Mouse (Mus musculus) embryo, embryonic 10 days (tissue): Measurements from ENCODE around the gene Gsta4.
"Not testable (repeated sequence)": the region's sequence is repeated elsewhere in the genome, so short reads cannot be mapped to it uniquely, and the experiment has no call there.

Experiments
- DNase-seq: peaks from one replicate; pipeline ENCODE4 v3.0.0-alpha.2; 2015; ENCODE audit warnings: low spot score

Gene Gsta4

GRCm38 (mm10) chr9:78178197-78178596 lies 4.4 kb upstream of the Gsta4 start:
- DNase-seq: no peak

DNA sequence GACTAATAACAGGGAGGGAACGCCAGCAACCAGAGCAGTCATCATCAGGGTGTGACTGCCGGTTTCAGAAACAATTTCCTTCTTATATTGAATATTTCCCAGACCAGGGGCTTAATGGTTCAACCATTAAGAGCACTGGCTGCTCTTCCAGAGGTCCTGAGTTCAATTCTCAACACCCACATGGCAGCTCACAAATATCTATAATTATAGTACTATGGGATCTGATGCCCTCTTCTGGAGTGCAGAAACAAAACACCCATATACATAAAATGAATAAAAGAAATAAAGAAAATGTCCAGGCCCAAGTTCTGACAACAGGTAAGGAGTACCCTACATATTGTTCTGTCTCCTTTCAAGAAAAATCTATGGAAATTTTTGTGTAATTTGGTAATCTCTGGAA lies 3.5 kb upstream of the Gsta4 start:
- DNase-seq: no peak

DNA sequence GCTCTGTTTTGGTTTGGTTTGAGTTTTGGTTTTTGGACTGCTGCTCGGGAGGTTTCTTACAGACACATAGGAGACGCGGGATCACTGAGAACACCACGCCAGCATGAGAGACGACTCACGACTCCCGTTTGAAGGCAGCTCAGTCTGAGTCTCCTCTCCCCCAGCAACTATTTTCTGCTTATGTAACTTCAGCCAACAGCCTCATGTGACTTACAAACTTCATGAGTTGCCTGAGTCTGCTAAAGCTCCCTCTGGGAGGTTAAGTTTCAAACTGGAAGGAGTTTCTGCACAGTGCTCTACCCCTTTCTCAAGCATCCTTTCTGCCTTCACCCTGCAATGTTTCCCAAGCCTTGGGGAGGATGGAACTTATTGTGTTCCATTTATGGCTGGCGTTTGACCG lies 3.1 kb downstream of the Gsta4 start:
- no peak for DNase-seq

GRCm38 (mm10) chr9:78188910-78189309 lies 6.3 kb downstream of the Gsta4 start:
- DNase-seq: no peak

DNA sequence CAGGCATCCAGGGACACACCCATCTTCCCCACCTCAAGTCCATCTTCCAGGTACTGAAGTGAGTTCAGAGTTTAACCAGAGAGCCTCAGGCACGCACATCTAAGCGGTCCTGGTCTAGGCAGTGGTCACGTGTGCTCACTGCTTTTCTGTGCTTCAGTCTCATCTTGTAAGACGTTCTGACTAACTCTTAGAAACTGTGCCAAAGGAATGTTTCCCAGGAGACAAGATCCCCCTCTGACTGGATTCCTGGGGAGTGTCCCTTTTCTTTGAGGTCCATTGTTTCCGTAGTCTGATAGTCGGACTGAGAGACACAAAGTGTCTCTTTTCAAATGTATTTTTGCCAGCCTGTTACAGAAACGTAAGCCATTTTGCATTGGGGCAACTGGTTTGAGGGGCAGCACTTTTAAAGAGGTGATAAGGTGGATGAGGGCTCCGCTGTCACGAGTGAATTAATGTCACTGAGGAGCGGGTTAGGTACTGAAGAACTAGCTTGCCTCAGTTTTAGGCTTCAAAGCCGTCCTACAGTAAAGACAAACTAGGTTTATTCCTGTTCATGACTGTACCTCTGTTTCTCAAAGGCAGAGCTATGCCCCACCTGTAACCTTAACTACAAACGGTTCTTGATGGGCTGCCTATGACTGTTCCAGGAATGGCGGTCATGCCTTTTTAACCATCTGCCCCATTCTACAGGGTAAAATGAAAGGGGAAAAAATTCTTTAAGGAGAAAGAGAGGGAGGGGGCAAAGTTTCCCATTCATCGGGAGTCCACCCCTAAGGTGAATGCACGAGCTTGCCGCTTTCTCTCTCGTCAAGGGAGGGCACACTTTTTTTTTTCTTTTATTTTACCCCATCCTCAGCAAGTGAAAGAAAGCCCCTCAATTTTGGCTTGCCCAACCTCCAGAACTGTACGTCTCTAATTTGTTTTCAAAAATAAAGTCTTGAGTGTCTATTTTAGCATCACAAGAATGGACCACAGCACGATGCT lies 8.4 kb downstream of the Gsta4 start:
- peak; percentile 61 for DNase-seq

DNA sequence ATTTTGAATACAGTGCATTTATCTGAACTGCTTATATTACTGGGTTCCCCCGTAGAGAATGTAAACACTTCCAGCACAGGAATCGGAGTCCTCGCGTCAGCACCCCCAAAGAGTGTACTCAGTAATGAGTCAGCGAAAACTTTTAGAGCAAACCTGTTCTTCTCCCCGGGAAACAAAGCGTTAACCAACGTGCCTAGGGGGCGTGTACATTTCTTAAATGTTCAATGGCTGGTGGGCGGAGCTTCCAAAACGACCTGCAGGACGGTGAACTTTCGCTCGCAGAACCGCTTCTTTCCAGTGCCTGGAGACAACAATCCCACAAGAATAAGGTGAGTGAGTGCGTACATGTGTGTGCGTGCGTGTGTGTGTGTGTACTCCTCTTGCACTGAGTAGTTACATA lies 9.2 kb downstream of the Gsta4 start:
- DNase-seq: peak; percentile 95

GRCm38 (mm10) chr9:78193902-78194597 lies 11.5 kb downstream of the Gsta4 start:
- DNase-seq: peak; percentile 87

DNA sequence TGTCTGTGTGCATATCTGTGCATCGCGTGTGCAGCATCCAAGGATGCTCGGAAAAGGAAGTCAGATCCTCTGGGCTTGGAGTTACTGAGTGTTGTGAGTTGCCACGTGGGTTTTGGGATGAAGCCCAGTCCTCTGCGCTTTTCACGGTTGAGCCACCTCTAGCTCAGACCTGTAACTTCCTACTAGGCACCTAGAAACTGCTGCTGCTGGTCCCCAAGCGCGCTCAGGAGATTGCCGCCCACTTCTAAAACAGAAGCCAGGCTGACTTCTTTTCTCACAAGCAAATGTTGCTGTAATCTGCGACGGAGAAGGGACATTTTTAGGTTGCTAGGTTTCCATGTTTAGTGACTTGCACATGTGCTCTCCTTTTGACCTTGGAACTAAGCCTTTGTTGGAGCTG lies 12.5 kb downstream of the Gsta4 start:
- DNase-seq: no peak

DNA sequence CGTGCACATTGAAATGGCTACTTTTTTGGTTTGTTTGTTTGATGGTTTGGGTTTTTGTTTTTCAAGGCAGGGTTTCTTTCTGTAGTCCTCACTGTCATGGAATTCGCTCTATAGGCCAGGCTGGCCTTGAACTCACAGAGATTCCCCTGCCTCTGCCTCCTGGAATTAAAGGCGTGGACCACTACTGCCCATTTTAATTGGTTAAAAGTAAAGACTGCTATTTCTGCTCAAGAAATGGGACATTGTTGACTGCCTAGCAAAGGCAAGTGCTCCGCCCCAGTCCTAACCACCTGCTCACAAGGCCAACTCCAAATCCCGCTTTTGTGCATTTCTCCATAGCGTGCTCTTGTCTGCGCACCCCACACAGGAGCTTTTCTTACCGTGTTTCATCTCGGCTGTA lies 15.2 kb downstream of the Gsta4 start:
- no peak for DNase-seq

GRCm38 (mm10) chr9:78204194-78204593 lies 21.6 kb downstream of the Gsta4 start:
- no peak for DNase-seq

GRCm38 (mm10) chr9:78208956-78209355 lies 26.4 kb downstream of the Gsta4 start:
- no peak for DNase-seq

DNA sequence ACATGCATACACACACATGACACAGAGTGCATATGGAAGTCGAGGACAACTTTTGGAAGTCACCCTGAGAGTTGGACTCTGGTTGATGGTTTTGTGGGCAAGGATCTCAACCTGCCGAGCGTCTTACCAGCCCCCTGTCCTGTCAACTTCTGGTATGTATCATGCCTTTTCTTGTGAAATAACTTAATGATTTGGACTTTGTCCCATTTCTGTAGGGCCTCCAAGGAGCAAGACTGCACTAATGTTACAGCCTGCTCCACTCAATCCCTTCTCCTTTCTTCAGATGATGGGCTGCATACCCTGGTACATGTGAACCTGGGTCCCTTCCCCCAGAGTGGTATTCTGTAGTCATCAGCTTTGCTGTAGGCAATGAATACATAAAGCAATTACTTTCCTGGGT lies 27.5 kb downstream of the Gsta4 start:
- no peak for DNase-seq

- no peak for DNase-seq
These were observed 28.2 kb downstream of the Gsta4 start for GRCm38 (mm10) chr9:78210821-78211220.

GRCm38 (mm10) chr9:78211521-78211920 lies 28.9 kb downstream of the Gsta4 start:
- DNase-seq: no peak

DNA sequence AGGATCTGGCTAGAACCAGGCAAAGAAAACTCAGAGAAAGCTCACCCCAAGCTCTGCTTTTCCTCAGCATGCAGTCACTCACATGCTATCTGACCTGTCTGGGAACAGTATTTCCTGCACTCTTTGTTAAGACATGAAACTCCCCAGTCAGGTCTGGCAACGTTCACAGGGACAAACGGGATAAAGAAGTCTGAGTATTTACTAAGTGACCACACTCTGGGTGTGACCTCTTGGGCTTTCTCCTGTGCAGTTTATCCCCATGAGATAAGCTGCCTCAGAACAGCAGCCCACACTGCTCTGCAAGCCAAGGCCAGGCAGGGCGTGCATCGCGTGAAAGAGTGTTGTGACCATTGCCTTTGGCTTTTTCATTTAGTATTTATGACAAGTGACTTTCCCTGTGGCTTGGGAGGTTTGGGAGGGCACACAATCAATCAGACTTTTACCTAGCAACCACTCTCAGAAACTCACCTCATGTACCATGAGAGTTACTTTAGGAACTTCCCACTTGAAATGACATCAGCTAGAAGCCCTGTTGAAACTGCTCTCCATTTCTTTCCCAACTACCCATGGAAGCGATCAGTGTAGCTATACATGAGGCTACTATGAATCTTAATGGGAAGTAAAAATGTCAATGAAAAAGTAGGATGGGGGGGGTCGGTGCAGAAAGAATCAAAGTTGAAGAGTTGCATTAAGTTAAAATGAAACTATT lies 29.9 kb downstream of the Gsta4 start:
- DNase-seq: no peak

GRCm38 (mm10) chr9:78217074-78217473 lies 34.5 kb downstream of the Gsta4 start:
- DNase-seq: no peak

GRCm38 (mm10) chr9:78222616-78223015 lies 40.0 kb downstream of the Gsta4 start:
- no peak for DNase-seq

DNA sequence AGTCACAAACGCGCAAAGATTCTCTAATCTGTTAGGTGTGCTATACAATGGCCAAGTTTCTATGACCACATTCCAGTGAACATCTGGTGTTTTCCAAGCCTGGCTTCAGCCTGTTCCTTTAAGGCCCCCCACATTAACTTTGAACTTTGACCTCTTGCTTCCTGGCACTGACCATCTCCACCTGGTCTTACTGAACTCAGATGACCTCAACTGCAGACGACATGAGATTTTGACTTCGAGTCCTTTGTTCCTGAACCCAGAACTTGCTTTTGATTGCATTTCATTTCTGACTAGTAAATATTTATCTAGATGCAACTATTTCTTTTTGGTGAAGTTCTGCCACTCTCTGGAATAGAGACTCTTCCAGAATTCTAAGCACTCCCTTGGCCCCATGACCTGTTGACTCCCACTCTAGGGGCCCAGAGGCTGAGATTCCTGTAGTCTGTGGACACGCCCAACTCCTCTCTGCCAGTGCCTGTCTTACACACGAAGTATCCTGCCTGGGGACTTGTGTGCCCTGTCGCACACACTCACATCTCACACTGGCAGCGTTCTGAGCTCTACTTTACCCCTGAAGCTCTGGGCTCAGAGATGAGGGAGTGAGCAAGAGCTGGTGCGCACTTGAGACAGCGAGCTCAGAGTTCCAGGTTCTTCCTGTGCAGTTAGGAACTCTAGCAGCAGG lies 40.8 kb downstream of the Gsta4 start:
- DNase-seq: peak; percentile 67

DNA sequence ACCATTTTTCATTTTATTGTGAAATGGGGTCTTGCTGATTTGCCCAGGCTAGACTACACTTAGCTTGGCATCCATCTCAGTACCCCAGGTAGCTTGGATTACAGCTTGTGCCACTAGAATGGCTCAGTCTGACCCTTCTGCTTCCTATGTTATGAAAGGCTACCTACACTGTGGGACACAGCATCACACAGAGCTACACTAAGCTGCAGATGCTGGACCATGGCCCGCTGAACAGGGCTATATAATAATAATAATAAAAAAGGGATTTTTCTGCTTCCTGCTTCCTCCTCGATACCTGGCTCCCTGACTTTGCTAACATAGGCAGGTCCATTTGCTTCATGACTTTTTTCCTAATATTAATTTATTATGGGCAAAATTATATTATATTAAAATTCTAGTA lies 41.8 kb downstream of the Gsta4 start:
- no peak for DNase-seq

DNA sequence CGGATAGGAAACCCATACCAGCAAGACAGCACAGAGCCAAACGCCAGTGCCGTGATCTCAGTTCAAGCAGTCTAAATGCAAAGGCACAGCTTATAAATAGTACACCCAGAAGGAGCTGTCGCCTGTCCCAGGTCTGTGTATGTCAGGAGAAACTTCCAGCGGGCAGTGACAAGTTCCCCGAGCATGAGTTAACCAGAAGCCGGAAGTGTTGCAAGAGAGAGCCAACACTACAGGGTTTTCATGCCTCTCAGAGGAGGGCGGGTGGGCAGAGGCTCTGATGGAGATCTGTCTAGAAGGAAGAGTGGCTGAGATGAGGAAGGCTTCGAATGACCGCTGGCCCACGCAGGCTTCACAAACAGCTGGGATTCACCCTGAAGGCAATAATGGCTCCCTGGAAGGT lies 42.7 kb downstream of the Gsta4 start:
- no peak for DNase-seq

DNA sequence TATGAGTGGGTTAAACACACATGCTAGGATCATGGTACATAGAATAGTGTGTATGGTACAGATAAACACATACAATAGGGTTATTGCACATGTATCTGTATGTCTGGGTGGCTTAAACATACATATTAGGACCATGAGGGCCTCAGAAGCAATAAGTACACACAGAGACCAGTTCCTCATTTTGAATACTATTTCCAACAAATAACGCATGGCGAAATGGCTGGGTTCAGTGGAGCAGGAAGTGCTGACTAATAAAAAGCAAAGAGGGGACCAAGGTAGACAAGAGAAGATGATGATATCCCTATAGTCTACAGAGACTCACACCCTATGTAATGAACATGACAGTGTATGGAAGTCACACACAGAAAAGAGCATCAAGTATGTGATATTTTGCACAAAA lies 45.5 kb downstream of the Gsta4 start:
- no peak for DNase-seq

DNA sequence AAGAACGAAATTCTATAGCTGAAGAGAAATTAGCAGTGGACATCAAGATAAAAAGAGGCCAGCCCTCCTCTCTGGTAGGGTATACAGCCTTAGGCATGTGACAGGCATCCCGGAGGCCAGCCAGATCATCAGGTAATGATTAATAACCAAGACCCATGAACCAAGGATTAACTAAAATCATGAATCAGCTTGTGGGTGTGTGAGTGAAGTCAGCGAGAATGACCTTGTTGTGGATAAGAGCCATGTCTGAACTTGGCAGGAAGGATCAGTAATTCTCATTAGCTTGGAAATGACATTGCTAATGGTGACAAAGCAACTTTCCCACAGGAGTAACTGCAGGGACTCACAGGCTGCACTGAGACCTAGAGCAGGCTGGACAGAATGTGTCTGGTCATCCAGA lies 47.1 kb downstream of the Gsta4 start:
- not testable (repeated sequence) for DNase-seq
